Mouse (Mus musculus) CH12.LX (cell line): ENCODE results near the gene Ak9. TPM values are rescaled to one million over a fixed set of nuclear protein-coding genes. Genes with fewer than 3 reads are reported as not detected.

Source experiments
- DNase-seq: peaks from one replicate; pipeline ENCODE4 v3.0.0-alpha.2; 2013; ENCODE audit errors: extremely low read depth
- H3K27ac ChIP-seq: 2 replicates; pipeline ENCODE4 v1.5.1; 2012; ENCODE audit warnings: low read depth, mild to moderate bottlenecking, control low read depth, moderate library complexity; ENCODE audit not compliant: insufficient read depth
- H3K27me3 ChIP-seq: replicated peaks from 2 replicates; pipeline ENCODE3; 2012; ENCODE audit warnings: inconsistent platforms
- H3K36me3 ChIP-seq, 2 experiments: replicated peaks in 1 of 2; 2 replicates each; pipeline versions ENCODE3 to v1.6.1; 2012; ENCODE audit warnings: inconsistent platforms in 1 of 2, low read length in 1 of 2, mild to moderate bottlenecking in 1 of 2, mixed read lengths in 1 of 2, moderate library complexity in 1 of 2; ENCODE audit not compliant: control insufficient read depth in 1 of 2, insufficient read depth in 1 of 2
- H3K4me1 ChIP-seq, 2 experiments: 2 replicates each; pipeline ENCODE4 v1.6.1; 2012; ENCODE audit warnings: inconsistent platforms in 1 of 2, moderate library complexity in 1 of 2; ENCODE audit not compliant: insufficient read depth in 2 of 2, control insufficient read depth in 1 of 2
- H3K4me2 ChIP-seq: 2 replicates; pipeline ENCODE4 v1.6.1; 2012; ENCODE audit warnings: low read depth, mild to moderate bottlenecking, control low read depth; ENCODE audit not compliant: poor library complexity, insufficient read depth, severe bottlenecking
- H3K4me3 ChIP-seq, 3 experiments: fragments of 150-350 bp in 1 of 3; sonication (generic) in 1 of 3; replicated peaks in 1 of 3; 2 replicates each; pipeline versions ENCODE3 to v1.5.1; 2011 to 2012; ENCODE audit warnings: low read depth in 2 of 3, low read length in 2 of 3, mild to moderate bottlenecking in 2 of 3, moderate library complexity in 2 of 3, control low read depth in 1 of 3, improper control_type of control experiment in 1 of 3, inconsistent platforms in 1 of 3, mixed read lengths in 1 of 3; ENCODE audit not compliant: poor library complexity in 1 of 3
- H3K79me2 ChIP-seq: replicated peaks from 2 replicates; pipeline ENCODE4 v1.6.1; 2012; ENCODE audit warnings: mild to moderate bottlenecking, moderate library complexity; ENCODE audit not compliant: control insufficient read depth, poor library complexity, insufficient read depth, severe bottlenecking; ENCODE audit errors: extremely low read depth
- H3K9ac ChIP-seq: 2 replicates; pipeline ENCODE4 v1.6.1; 2012; ENCODE audit warnings: low read depth, mild to moderate bottlenecking, control low read depth, moderate library complexity; ENCODE audit not compliant: insufficient read depth
- H3K9me3 ChIP-seq: replicated peaks from 2 replicates; pipeline ENCODE3; 2012; ENCODE audit warnings: low read length, inconsistent platforms, mixed read lengths
- BHLHE40 ChIP-seq: IDR thresholded peaks from 2 replicates; pipeline ENCODE4 v1.6.1; 2011; ENCODE audit warnings: mild to moderate bottlenecking, low read depth, low read length, improper control_type of control experiment
- CHD1 ChIP-seq: IDR thresholded peaks from 2 replicates; pipeline ENCODE4 v1.6.1; 2012; ENCODE audit warnings: low read depth, low read length, improper control_type of control experiment, inconsistent platforms
- CHD2 ChIP-seq: IDR thresholded peaks from 2 replicates; pipeline ENCODE4 v1.6.1; 2011; ENCODE audit warnings: low read length, improper control_type of control experiment
- CTCF ChIP-seq, 2 experiments: IDR thresholded peaks in 1 of 2; conservative IDR thresholded peaks in 1 of 2; 2 replicates each; pipeline ENCODE4 v1.5.1; 2011 to 2012; ENCODE audit warnings: low read depth in 2 of 2, low read length in 2 of 2, improper control_type of control experiment in 1 of 2, inconsistent platforms in 1 of 2, mild to moderate bottlenecking in 1 of 2, moderate library complexity in 1 of 2
- ELF1 ChIP-seq: IDR thresholded peaks from 2 replicates; pipeline ENCODE4 v1.6.1; 2014; ENCODE audit warnings: low read depth, mild to moderate bottlenecking, inconsistent platforms, low read length, improper control_type of control experiment
- EP300 ChIP-seq: IDR thresholded peaks from 2 replicates; pipeline ENCODE4 v1.6.1; 2011; ENCODE audit warnings: low read length, improper control_type of control experiment
- GABPA ChIP-seq: IDR thresholded peaks from 2 replicates; pipeline ENCODE4 v1.6.1; 2012; ENCODE audit warnings: low read depth, low read length, improper control_type of control experiment, inconsistent platforms; ENCODE audit not compliant: insufficient replicate concordance
- HCFC1 ChIP-seq: IDR thresholded peaks from 2 replicates; pipeline ENCODE4 v1.6.1; 2012; ENCODE audit warnings: low read depth, mild to moderate bottlenecking, inconsistent platforms, low read length, improper control_type of control experiment
- IRF4 ChIP-seq: IDR thresholded peaks from 2 replicates; pipeline ENCODE4 v1.6.1; 2014; ENCODE audit warnings: low read depth, mild to moderate bottlenecking, inconsistent platforms, low read length, improper control_type of control experiment
- JUN ChIP-seq: IDR thresholded peaks from 2 replicates; pipeline ENCODE4 v1.6.1; 2011; ENCODE audit warnings: low read depth, mild to moderate bottlenecking, low read length, improper control_type of control experiment, moderate library complexity; ENCODE audit not compliant: insufficient read depth
- JUND ChIP-seq: conservative IDR thresholded peaks from 2 replicates; pipeline ENCODE4 v1.6.1; 2011; ENCODE audit warnings: low read depth, low read length, improper control_type of control experiment
- MAX ChIP-seq: IDR thresholded peaks from 2 replicates; pipeline ENCODE4 v1.6.1; 2011; ENCODE audit warnings: low read length, improper control_type of control experiment
- MAZ ChIP-seq: IDR thresholded peaks from 2 replicates; pipeline ENCODE4 v1.6.1; 2012; ENCODE audit warnings: low read depth, mild to moderate bottlenecking, inconsistent platforms, low read length, improper control_type of control experiment, moderate library complexity
- NELFE ChIP-seq: IDR thresholded peaks from 2 replicates; pipeline ENCODE4 v1.6.1; 2011; ENCODE audit warnings: low read depth, low read length, improper control_type of control experiment
- POLR2A ChIP-seq: IDR thresholded peaks from 2 replicates; pipeline ENCODE4 v1.6.1; 2011; ENCODE audit warnings: low read depth, mild to moderate bottlenecking, improper control_type of control experiment, low read length
- POLR2AphosphoS2 ChIP-seq: IDR thresholded peaks from 2 replicates; pipeline ENCODE4 v1.6.1; 2011; ENCODE audit warnings: low read depth, low read length, improper control_type of control experiment
- RAD21 ChIP-seq: IDR thresholded peaks from 2 replicates; pipeline ENCODE4 v1.6.1; 2011; ENCODE audit warnings: low read depth, mild to moderate bottlenecking, low read length, improper control_type of control experiment, moderate library complexity
- SIN3A ChIP-seq: IDR thresholded peaks from 2 replicates; pipeline ENCODE4 v1.6.1; 2012; ENCODE audit warnings: low read length, improper control_type of control experiment, inconsistent platforms
- SMC3 ChIP-seq: IDR thresholded peaks from 2 replicates; pipeline ENCODE4 v1.6.1; 2011; ENCODE audit warnings: low read depth, low read length, improper control_type of control experiment
- TBP ChIP-seq: conservative IDR thresholded peaks from 2 replicates; pipeline ENCODE4 v1.6.1; 2011; ENCODE audit warnings: low read depth, low read length, improper control_type of control experiment
- USF2 ChIP-seq: conservative IDR thresholded peaks from 2 replicates; pipeline ENCODE4 v1.6.1; 2011; ENCODE audit warnings: low read depth, low read length, improper control_type of control experiment
- ZKSCAN1 ChIP-seq: IDR thresholded peaks from 2 replicates; pipeline ENCODE4 v1.6.1; 2012; ENCODE audit warnings: low read depth, inconsistent platforms, low read length, improper control_type of control experiment, borderline replicate concordance
- ZMIZ1 ChIP-seq: IDR thresholded peaks from 2 replicates; pipeline ENCODE4 v1.6.1; 2012; ENCODE audit warnings: low read depth, mild to moderate bottlenecking, inconsistent platforms, low read length, improper control_type of control experiment
- dilution Hi-C: fragments of 300-500 bp; cut with MboI; formaldehyde crosslinking; loops from 2 replicates; pipeline ENCODE4 v1.14.3; 2020; ENCODE audit warnings: low sequenced_read_pairs; ENCODE audit not compliant: extremely low pct_unique_long_range_greater_than_20kb, extremely low pct_ligation_motif_present
- in situ Hi-C: fragments of 300-500 bp; cut with MboI; formaldehyde crosslinking; loops from 3 replicates; pipeline ENCODE4 v1.14.3; 2019; ENCODE audit warnings: low sequenced_read_pairs, low pct_ligation_motif_present, low pct_unique_long_range_greater_than_20kb, mixed read lengths
- polyA plus RNA-seq: library from polyadenylated mRNA; unstranded; fragments of >175 nt; gene quantifications from 2 replicates; pipeline ENCODE4 v1.2.1, GENCODE M21; 2012; ENCODE audit warnings: low read depth; ENCODE audit not compliant: insufficient read length
- total RNA-seq, 2 experiments: library from RNA; depleted of rRNA; stranded (reverse); fragments of 300-350 nt in 1 of 2; fragments of >200 nt in 1 of 2; gene quantifications; 2 replicates each; pipeline ENCODE4 v1.2.3; 2012 to 2014

Ak9 gene
- total and polyA plus RNA-seq, 3 experiments, result 0.04 to 0.11 (median 0.07) TPM

- Histone ChIP-seq H3K9me3 (no peaks in the 10 kb centered on the region), H3K4me3 (no peak overlapping the region), H3K4me1 (peaks cover 13 to 48% of the 10 kb centered on the region in 2 experiments)
- in situ Hi-C loops, result no loop called here
- TF ChIP-seq CTCF (conservative IDR thresholded peaks at IDR 0.05 in 1 of 2, IDR thresholded peaks at IDR 0.05 in 1 of 2; ENCODE audit: low read depth in 2 of 2, low read length in 2 of 2) (no peak), BHLHE40 (0 out of 2 replicates have a peak, but pooled peaks have one; percentile 26), POLR2A (no peak), JUND (peak; percentile 74), USF2 (no peak), JUN (no peak), ZMIZ1 (no peak), EP300 (peak; percentile 81), IRF4 (peak; percentile 76)
- TF ChIP-seq, all 38 proteins: peak for 4
- no peaks in the 10 kb centered on the region for H3K79me2 ChIP-seq
- H3K27me3 ChIP-seq, result no peaks in the 10 kb centered on the region
- peak overlapping the region; percentile 14; the same call in 1 of the 2 replicates for H3K4me2 ChIP-seq
- dilution Hi-C loops, result no loop called here
- H3K9ac ChIP-seq, result no peak overlapping the region
- peaks cover 0 to 19% of the 10 kb centered on the region in 2 experiments for H3K36me3 ChIP-seq
- H3K27ac ChIP-seq, result no peak overlapping the region
- DNase-seq, result no peak
Measured at GRCm38 (mm10) chr10:41470693-41471092, 166.9 kb downstream of the Ak9 start.

GRCm38 (mm10) chr10:41472534-41472933 is 168.8 kb downstream of the Ak9 start:
- H3K4me1 ChIP-seq, result peaks cover 13 to 51% of the 10 kb centered on the region in 2 experiments
- H3K27ac ChIP-seq, result no peak overlapping the region
- no peak overlapping the region for H3K4me2 ChIP-seq
- no peak for TF ChIP-seq HCFC1
- no peak for TF ChIP-seq JUN
- TF ChIP-seq RAD21, result no peak
- no peak for TF ChIP-seq NELFE
- no peak for TF ChIP-seq POLR2AphosphoS2
- TF ChIP-seq SIN3A, result no peak
- no peak for TF ChIP-seq SMC3
- TF ChIP-seq CTCF (conservative IDR thresholded peaks at IDR 0.05 in 1 of 2, IDR thresholded peaks at IDR 0.05 in 1 of 2; ENCODE audit: low read depth in 2 of 2, low read length in 2 of 2), result no peak
- TF ChIP-seq TBP, result no peak
- no peak for TF ChIP-seq ZKSCAN1
- TF ChIP-seq MAX, result no peak
- no peak for TF ChIP-seq CHD1
- no peak for TF ChIP-seq POLR2A
- no peak for TF ChIP-seq JUND
- TF ChIP-seq GABPA, result no peak
- TF ChIP-seq EP300, result no peak
- TF ChIP-seq MAZ, result no peak
- no peak for TF ChIP-seq CHD2
- no peak for TF ChIP-seq ELF1
- peaks cover 0 to 7% of the 10 kb centered on the region in 2 experiments for H3K36me3 ChIP-seq
- no peaks in the 10 kb centered on the region for H3K9me3 ChIP-seq
- H3K79me2 ChIP-seq, result 0 out of 2 replicates have a peak, but pooled peaks cover 2% of the 10 kb centered on the region
- no peaks in the 10 kb centered on the region for H3K27me3 ChIP-seq
- H3K9ac ChIP-seq, result no peak overlapping the region
- dilution Hi-C loops, result no loop called here
- in situ Hi-C loops, result no loop called here
- no peak for DNase-seq
- no peak overlapping the region for H3K4me3 ChIP-seq
